Mouse (Mus musculus) gastrocnemius, adult 2 months (tissue): ENCODE measurements around the gene Slc43a2. TPM values are rescaled to one million over a fixed set of nuclear protein-coding genes. Genes with fewer than 3 reads are reported as not detected.

ENCODE experiments used
- DNase-seq: peaks from one replicate; pipeline ENCODE4 v3.0.0; 2022
- H3K27ac ChIP-seq: fragments of 200-600 bp; 2 replicates; pipeline ENCODE4 v1.8.1; 2022; ENCODE audit warnings: mild to moderate bottlenecking
- H3K4me3 ChIP-seq: fragments of 200-600 bp; 2 replicates; pipeline ENCODE4 v1.8.1; 2022; ENCODE audit warnings: mild to moderate bottlenecking, moderate library complexity
- CTCF ChIP-seq: fragments of 200-600 bp; IDR thresholded peaks from 2 replicates; pipeline ENCODE4 v1.8.1; 2022; ENCODE audit warnings: antibody characterized with exemption, mild to moderate bottlenecking, moderate library complexity
- intact Hi-C: fragments of 180-260 bp; cut with DNase I; formaldehyde crosslinking; loops from one replicate; pipeline ENCODE4 v1.15.1; 2025
- microRNA-seq: library from miRNA; unstranded; fragments of <30 nt; microRNA quantifications from one replicate; pipeline ENCODE4 v1.2.0, GENCODE M21; 2021
- total RNA-seq, 2 experiments: library from RNA; stranded (reverse); gene quantifications; 2 replicates each; pipeline ENCODE4 v1.2.3; 2021

Slc43a2 gene
- total RNA-seq, 2 experiments from 2014 or later = 19.0 to 41.6 TPM

GRCm38 (mm10) chr11:75614769-75615168, 83.3 kb downstream of the Slc43a2 start:
- no peak for TF ChIP-seq CTCF
- no peak overlapping the region for H3K4me3 ChIP-seq
- intact Hi-C loops = loop anchor here (2.0 kb wide), 1 partner anchor 16 kb away; no protein-coding TSS in a partner anchor
- DNase-seq = no peak
- no peak overlapping the region for H3K27ac ChIP-seq

- no peak for DNase-seq
- H3K27ac ChIP-seq = no peak overlapping the region
- no peak for TF ChIP-seq CTCF
- intact Hi-C loops = loop anchor here (2.0 kb wide), 1 partner anchor 17 kb away; no protein-coding TSS in a partner anchor
- H3K4me3 ChIP-seq = no peak overlapping the region
Observed at GRCm38 (mm10) chr11:75615556-75615955, 84.1 kb downstream of the Slc43a2 start.

GRCm38 (mm10) chr11:75619133-75619532, 87.6 kb downstream of the Slc43a2 start:
- DNase-seq = peak; percentile 57
- Histone ChIP-seq H3K27ac (peak overlapping the region; percentile 94), H3K4me3 (peak overlapping the region; percentile 58)
- TF ChIP-seq CTCF = peak; percentile 64
- intact Hi-C loops = no loop called here

- peak; percentile 88 for DNase-seq
- H3K4me3 ChIP-seq = peak overlapping the region; percentile 58
- no peak for TF ChIP-seq CTCF
- H3K27ac ChIP-seq = peak overlapping the region; percentile 94
- intact Hi-C loops = no loop called here
Observed at GRCm38 (mm10) chr11:75620136-75620780, 88.8 kb downstream of the Slc43a2 start.

GRCm38 (mm10) chr11:75621426-75621825, 89.9 kb downstream of the Slc43a2 start:
- no peak for DNase-seq
- H3K4me3 ChIP-seq = peak overlapping the region; percentile 58
- H3K27ac ChIP-seq = peak overlapping the region; percentile 94
- intact Hi-C loops = no loop called here
- no peak for TF ChIP-seq CTCF

GRCm38 (mm10) chr11:75622588-75623329, 91.3 kb downstream of the Slc43a2 start:
- intact Hi-C loops = no loop called here
- Histone ChIP-seq H3K4me3 (peak overlapping the region; percentile 35), H3K27ac (peak overlapping the region; percentile 94)
- DNase-seq = no peak
- TF ChIP-seq CTCF = no peak

GRCm38 (mm10) chr11:75624102-75624554, 92.6 kb downstream of the Slc43a2 start:
- TF ChIP-seq CTCF = no peak
- no peak for DNase-seq
- Histone ChIP-seq H3K27ac (peak overlapping the region; percentile 94), H3K4me3 (peak overlapping the region; percentile 6; the same call in 1 of the 2 replicates)
- intact Hi-C loops = no loop called here

- DNase-seq = no peak
- Histone ChIP-seq H3K27ac (peak overlapping the region; percentile 94), H3K4me3 (no peak overlapping the region)
- TF ChIP-seq CTCF = no peak
- intact Hi-C loops = no loop called here
Observed at GRCm38 (mm10) chr11:75625820-75626219, 94.3 kb downstream of the Slc43a2 start.

Small RNAs within 50 kb of the gene (microRNA-seq; reads per million reads assigned to microRNA genes)
- not detected for gene Mir3971

Other genes starting within 250 kb of the Slc43a2 start
- gene Rpa1, start 183.4 kb upstream of the Slc43a2 start, total RNA-seq = 10 to 100 TPM; 60.4 to 62.5 TPM
- gene Smyd4, start 183.3 kb upstream of the Slc43a2 start, total RNA-seq = 1 to 10 TPM; 4.0 to 4.3 TPM
- 100 to 1,000 TPM in 1 of 2 experiments, 10 to 100 TPM in 1; 55.5 to 168 TPM for gene Serpinf1, start 109.0 kb upstream of the Slc43a2 start, total RNA-seq
- gene Serpinf2, start 92.1 kb upstream of the Slc43a2 start, total RNA-seq = not detected
- 1 to 10 TPM; 4.9 to 6.4 TPM for gene Wdr81, start 77.0 kb upstream of the Slc43a2 start, total RNA-seq
- 1 to 10 TPM; 2.6 to 3.1 TPM for gene Tlcd2, start 70.0 kb upstream of the Slc43a2 start, total RNA-seq
- 10 to 100 TPM; 69.3 to 76.7 TPM for gene Prpf8, start 44.9 kb upstream of the Slc43a2 start, total RNA-seq
- gene Rilp, start 21.6 kb upstream of the Slc43a2 start, total RNA-seq = 10 to 100 TPM; 33.4 to 41.9 TPM
- gene Scarf1, start 18.2 kb upstream of the Slc43a2 start, total RNA-seq = 1 to 10 TPM; 2.4 to 5.7 TPM
- gene Pitpna, start 56.4 kb downstream of the Slc43a2 start, total RNA-seq = 100 to 1,000 TPM; 151 to 206 TPM
- gene Inpp5k, start 99.3 kb downstream of the Slc43a2 start, total RNA-seq = 10 to 100 TPM; 25.9 to 27.4 TPM
- 10 to 100 TPM; 34.1 to 43.9 TPM for gene Myo1c, start 118.8 kb downstream of the Slc43a2 start, total RNA-seq
- gene Crk, start 147.6 kb downstream of the Slc43a2 start, total RNA-seq = 10 to 100 TPM; 53.4 to 64.3 TPM
- 100 to 1,000 TPM; 545 to 577 TPM for gene Ywhae, start 201.2 kb downstream of the Slc43a2 start, total RNA-seq